Mouse (Mus musculus) cerebellum, adult 11 months (tissue): Measurements from ENCODE around the gene Dctn2.
"Not testable (repeated sequence)": the region's sequence is repeated elsewhere in the genome, so short reads cannot be mapped to it uniquely, and the experiment has no call there.

Experiments used
- DNase-seq: peaks from one replicate; pipeline ENCODE4 v3.0.0; 2022

The Dctn2 gene

DNA sequence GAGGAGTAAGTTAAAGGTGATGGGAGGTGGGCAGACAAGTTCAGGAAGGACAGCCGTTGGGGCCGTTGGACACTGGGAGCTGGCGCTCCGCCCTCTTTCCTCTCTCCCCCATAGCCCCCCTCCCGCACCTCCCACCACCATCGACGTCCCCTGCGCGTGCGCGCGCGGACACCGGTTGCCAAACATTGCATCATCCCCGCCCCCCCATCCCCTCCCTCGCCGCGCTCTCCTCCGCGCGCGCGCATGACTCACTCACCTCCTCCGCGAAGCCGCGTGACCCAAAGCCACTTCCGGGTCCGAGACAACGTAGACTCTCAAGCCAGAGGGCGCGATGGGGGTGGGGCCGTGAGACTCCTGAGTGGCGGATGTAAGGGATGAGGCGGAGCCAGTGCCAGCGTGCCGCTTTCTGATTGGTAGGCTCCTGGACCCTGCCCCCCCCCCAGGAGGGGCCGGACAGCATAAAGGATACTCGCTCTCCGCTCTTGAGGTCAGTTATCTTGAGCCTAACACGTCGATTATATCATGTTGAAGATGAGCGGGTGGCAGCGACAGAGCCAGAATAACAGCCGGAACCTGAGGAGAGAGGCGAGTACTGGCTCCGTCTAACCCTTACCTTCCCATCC, 24.2 kb downstream of the Dctn2 start:
- DNase-seq, result peak; percentile 100

DNA sequence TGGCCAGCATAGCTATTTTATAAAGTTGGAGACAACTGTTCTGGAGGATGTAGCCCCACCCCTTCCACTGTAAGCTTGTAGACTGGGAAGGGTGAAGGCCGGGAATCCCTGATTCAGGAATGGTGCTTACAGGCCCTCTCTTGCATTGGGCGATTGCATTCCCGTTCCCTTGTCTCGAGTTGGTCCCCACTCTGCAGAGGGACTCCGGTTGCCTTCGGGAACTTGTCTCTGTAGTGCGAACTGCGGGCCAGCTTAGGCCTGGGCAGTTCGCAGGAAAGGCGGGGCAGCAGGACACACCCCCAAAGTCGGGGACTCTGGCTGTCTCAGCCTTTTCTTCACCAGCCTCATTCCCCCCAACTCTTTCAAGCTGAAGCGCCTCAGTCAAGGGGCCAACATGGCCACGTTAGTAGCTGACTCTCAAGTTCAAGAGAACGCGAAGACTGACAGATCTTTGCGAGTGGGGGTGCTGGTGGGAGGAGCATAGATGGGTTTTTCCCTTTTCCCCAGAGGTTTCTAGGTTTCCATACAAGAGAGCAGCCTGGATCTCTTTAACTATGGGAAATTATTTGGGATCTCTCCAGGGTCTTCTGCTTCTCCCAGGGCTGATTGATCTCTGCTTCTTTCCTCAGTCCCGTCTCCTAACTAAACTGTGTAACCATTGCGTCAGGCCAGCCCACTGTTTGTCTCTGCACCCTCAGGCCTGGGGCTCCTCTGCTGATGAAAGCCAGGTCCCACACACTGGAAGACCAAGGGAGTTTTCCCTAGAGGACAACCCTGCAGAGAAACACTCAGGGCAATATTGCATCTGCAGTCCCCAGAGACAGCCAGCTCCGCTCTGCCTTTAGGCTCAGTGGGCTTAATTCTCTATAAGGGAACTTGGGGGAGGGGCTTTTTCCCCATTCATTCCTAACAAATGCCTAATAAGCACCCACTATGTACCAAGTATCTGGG, 25.0 kb downstream of the Dctn2 start:
- DNase-seq, result peak; percentile 28

DNA sequence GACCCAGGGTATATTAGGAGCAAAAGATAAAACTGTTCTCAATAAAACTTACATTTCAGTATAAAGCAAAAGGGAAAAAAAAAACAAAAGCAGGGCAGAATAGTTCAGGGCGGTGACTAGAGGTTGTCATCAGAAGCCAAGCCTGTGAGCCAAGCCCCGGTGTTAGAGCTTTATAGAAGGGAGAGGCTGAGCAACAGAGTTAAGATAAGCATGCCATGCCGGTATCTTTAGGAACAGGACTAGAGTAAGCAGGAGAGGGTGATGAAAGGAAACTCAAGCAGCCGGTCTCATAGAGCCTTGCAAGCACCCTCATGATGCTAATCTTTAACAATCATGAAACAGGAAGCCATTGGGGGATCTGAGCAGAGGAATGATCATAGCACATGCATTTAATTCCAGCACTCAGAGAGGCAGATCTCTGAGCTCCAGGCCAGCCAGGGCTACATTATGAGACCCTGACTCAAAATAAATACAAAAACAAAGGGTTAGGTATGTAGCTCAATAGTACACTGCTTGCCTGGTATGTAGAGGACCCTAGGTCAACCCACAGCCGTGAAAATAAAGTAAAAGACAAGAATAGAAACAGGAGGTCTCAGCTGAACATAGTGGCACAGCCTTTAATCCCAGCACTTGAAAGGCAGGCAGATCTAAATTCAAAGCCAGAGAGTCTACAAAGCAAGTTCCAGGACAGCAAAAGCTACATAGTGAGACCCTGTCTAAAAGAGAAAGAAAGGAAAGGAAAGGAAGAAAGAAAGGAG, 25.9 kb downstream of the Dctn2 start:
- DNase-seq, result no peak

GRCm38 (mm10) chr10:127292987-127293538, 26.9 kb downstream of the Dctn2 start:
- no peak for DNase-seq

DNA sequence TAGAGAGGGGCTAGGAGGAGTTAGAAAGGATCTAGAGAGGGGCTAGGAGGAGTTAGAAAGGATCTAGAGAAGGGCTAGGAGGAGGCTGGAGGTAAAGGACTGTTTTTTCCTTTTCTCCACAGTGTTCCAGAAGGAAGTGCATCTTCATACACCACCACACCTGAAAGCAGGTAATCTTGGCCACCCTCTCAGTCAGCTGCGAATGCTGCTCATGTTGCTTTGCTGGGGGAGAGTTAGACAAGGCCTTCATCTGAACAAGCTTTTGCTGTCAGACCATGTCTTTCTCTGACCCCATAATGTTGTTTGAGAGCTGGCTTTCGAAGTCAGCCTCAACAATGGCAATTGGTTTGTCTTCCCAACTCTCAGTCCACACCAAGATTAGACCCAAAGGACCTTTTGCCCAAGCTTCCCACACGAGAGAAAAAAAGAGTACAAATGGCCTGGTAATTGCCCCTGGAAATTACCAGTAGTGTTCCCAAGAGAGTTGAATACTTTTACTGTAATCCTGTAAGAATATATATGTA, 27.5 kb downstream of the Dctn2 start:
- no peak for DNase-seq

- no peak for DNase-seq
These were observed 28.8 kb downstream of the Dctn2 start for GRCm38 (mm10) chr10:127294895-127295510.

DNA sequence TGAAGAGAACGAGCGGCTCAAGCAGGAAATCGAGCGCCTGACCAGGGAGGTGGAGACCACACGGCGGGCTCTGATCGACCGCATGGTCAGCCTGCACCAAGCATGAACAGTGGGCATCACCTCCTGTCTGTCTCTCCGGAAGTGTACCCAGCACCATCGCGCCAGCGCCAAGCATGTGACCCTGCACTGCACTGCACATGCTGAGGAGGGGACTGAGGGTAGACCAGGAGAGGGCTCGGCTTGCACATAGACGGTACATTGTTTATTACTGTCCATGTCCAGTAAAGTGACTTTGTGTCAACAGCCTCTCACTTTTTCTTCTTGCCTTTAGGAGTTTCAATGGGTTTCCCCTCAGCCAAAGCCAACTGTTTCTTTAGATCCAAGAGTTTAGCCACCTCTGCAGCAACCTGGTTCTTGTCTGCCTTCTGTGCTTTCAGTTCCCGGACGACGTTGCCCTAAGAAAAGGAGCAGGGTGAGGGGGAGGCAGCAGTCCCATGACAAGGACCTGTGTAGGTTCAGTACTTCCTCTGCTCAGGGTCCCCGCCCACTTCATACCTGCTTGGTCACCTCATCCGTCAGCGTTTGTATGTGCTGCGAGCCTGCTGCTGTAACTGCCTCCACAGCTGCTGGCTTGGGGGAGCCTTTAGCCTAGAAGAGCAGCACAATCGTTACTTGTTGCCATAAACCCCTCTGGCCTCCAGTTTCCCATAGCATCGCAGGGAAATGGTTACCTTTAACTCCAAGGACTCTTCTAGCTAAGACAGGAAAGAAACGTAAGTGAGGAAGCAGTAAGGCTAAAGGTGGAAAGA, 30.0 kb downstream of the Dctn2 start:
- DNase-seq, result no peak

GRCm38 (mm10) chr10:127297015-127297871, 31.1 kb downstream of the Dctn2 start:
- DNase-seq, result no peak

- DNase-seq, result no peak
These were observed 34.2 kb downstream of the Dctn2 start for GRCm38 (mm10) chr10:127300361-127300760.

- DNase-seq, result no peak
These were observed 37.0 kb downstream of the Dctn2 start for GRCm38 (mm10) chr10:127303136-127303535.

DNA sequence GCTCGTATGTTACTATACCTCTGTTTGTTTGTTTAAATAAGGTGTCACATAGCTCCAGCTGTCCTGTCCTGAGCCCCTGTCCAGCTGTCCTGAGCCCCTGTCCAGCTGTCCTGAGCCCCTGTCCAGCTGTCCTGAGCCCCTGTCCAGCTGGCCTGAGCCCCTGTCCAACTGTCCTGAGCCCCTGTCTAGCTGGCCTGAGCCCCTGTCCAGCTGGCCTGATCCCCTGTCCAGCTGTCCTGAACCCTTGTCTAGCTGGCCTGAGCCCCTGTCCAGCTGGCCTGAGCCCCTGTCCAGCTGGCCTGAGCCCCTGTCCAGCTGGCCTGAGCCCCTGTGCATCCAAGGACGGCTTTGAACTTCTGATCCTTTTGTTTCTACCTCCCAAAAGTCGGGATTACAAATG, 43.0 kb downstream of the Dctn2 start:
- not testable (repeated sequence) for DNase-seq

- DNase-seq, result peak; percentile 23
These were observed 44.6 kb downstream of the Dctn2 start for GRCm38 (mm10) chr10:127310523-127311475.

DNA sequence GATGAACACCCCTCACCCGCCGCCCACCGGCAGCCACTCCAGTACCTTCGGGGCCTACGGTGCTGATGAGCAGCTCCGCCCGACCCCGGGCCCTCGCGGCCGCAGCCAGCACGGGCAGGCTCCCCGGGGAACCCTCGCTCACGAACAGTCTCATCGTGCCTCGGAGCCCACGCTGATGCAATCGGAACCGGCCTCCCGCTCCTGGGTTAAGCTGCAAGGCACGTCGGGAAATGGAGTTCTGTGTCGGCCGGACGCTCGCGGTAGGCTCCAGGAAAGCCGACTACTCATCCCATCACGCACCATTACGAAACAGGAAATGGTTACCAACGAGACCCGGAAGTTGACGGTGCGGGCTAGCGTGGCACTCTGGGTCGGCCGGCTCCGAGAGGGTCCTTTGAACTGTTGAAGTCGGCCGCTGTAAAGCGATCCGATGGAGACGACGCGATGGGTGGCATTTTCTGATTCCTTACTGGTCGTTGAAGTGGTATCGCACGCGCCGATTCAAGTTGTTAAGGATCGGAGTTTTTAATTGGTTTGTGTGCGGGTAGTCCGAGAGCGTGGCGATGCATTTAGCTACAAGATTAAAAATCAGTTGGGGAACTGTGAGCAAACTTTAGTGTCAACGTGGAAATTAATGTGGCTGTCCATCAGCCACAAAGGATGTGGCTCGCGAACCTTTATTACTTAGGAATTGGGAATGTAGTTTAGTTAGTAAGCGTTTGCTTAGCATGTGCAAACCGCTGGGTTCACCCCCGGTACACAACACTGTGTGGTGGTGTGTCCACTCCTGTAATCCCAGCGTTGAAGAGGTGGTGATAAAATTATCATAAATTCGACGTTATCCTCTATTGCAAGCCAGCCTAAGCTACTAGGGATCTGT, 45.5 kb downstream of the Dctn2 start, which contains the start of gene Mars:
TSS of gene Mars (minus strand) at position 311 of the 880 bp plus-strand sequence.
- DNase-seq, result peak; percentile 90

DNA sequence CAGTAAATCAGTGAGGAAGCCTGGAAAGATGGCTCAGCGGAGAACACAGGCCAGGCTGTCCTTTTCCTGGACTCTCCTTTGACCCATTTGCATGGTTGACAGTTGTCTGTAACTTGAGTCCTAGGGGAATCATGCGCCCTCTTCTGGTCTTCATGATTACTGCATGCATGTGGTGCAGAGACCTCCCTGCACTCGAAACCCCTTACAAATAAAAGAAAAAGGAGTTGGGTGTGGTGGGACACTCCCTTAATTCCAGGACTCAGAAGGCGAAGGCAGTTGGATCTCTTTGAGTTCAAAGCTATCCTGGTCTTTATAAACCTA, 46.1 kb downstream of the Dctn2 start:
- peak; percentile 77 for DNase-seq

GRCm38 (mm10) chr10:127312858-127313257, 46.7 kb downstream of the Dctn2 start:
- DNase-seq, result no peak

- not testable (repeated sequence) for DNase-seq
These were observed 47.3 kb downstream of the Dctn2 start for GRCm38 (mm10) chr10:127313516-127313915.

DNA sequence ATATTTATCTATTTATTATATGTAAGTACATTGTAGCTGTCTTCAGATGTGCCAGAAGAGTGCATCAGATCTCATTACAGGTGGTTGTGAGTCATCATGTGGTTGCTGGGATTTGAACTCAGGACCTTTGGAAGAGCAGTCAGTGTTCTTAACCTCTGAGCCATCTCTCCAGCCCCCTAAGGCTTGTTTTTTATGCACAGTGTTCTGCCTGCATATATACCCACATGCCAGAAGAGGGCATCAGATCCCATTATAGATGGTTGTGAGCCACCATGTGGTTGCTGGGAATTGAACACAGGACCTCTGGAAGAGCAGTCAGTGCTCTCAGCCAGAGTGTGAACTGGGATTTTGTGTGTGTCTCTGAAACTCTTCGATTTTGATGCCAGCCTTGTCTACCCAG, 48.8 kb downstream of the Dctn2 start:
- DNase-seq, result not testable (repeated sequence)

GRCm38 (mm10) chr10:127317277-127317676, 51.1 kb downstream of the Dctn2 start:
- DNase-seq, result no peak
